Mouse (Mus musculus) lung, adult 2 months (tissue): ENCODE data around the gene Mthfd1l.

Source experiments
- CTCF ChIP-seq: fragments of 200-500 bp; IDR thresholded peaks from 2 replicates; pipeline ENCODE4 v1.5.1; 2011; ENCODE audit warnings: mild to moderate bottlenecking, low read length, control low read depth; ENCODE audit not compliant: insufficient read depth
- POLR2A ChIP-seq: fragments of 200-500 bp; IDR thresholded peaks from 2 replicates; pipeline ENCODE4 v1.6.1; 2011; ENCODE audit warnings: low read depth, mild to moderate bottlenecking, control low read depth, low read length, borderline replicate concordance; ENCODE audit errors: extremely low read depth

- no peak for TF ChIP-seq CTCF
- TF ChIP-seq POLR2A = no peak
Observed at GRCm38 (mm10) chr10:4162049-4162448, 189.1 kb downstream of the Mthfd1l start.
